Comparison of ENCODE assay signal across 9 mouse cellular contexts in the genomic region with DNA sequence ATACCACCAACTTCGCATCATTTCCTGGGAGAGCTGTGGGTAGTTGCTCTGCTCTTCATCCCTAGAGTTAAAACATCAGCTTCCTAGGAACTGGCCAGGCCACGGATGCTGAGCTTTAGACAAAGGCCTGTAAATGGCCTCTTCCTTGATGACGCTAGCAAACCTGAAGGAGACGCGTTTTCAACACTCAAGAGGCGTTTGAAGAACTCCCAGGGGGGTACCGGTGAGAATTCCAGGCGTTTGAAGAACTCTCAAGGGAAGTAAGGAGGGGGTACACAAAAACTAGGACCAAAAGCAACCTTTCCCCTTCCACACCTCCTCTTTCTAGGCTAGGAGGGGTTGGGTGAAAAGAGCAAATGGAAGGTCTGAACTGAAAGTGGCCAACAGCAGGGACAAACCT. TPM values are rescaled to one million over a fixed set of nuclear protein-coding genes. Genes with fewer than 3 reads are reported as not detected.
DNase-seq lines count a peak whose midpoint lies in the region; ATAC-seq lines count a peak whose summit lies in the region.
"Had no signal": no experiment of that assay in that cellular context is flagged by ENCODE, and none has a peak within 500 bp of the region (broad histone marks: within the 10 kb centered on the region; RNA-seq: fewer than 3 reads in every experiment).

No protein-coding gene starts in this region.

- peak overlapping the region; percentile 72; the same call in 1 of the 2 replicates for H3K9ac ChIP-seq in heart, embryonic 16.5 days (ENCODE audit: low read length)
- H3K9ac ChIP-seq in midbrain, embryonic 11.5 days (ENCODE audit: low read length): peak overlapping the region; percentile 62

- no peak for DNase-seq in heart, postnatal 10 days
- DNase-seq in R1 (ENCODE audit: low read depth, low spot score): peak; percentile 55
- no peak for DNase-seq in hindbrain, embryonic 10.5 days (ENCODE audit: low spot score)
- peak; percentile 91 for DNase-seq in midbrain, embryonic 11.5 days (ENCODE audit: low spot score, missing footprints)
- DNase-seq in adrenal gland, adult 2 months: no peak
- no peak for DNase-seq in cerebellum, adult 8-10 months
- DNase-seq: cerebellum, adult 9-11 months had no signal

- peak overlapping the region; percentile 61 for H3K4me3 ChIP-seq in heart, embryonic 16.5 days (ENCODE audit: low read length)
- peak overlapping the region; percentile 64 for H3K4me3 ChIP-seq in hindbrain, embryonic 10.5 days
- peak overlapping the region; percentile 49 for H3K4me3 ChIP-seq in midbrain, embryonic 11.5 days (ENCODE audit: low read depth, low read length)

- H3K4me1 ChIP-seq in heart, embryonic 16.5 days (ENCODE audit: control insufficient read depth, insufficient read depth, low read length): peaks cover 9% of the 10 kb centered on the region
- peaks cover 62% of the 10 kb centered on the region for H3K4me1 ChIP-seq in hindbrain, embryonic 10.5 days (replicated peaks)
- H3K4me1 ChIP-seq in midbrain, embryonic 11.5 days (ENCODE audit: control insufficient read depth, insufficient read depth, low read length): peaks cover 3% of the 10 kb centered on the region; the same call in 1 of the 2 replicates

- intact Hi-C loops in heart, postnatal 10 days (cut with DNase I): no loop called here

- no peaks in the 10 kb centered on the region; the same call in 1 of the 2 replicates for H3K27me3 ChIP-seq in heart, embryonic 16.5 days (ENCODE audit: control insufficient read depth, insufficient read depth, low read length)
- H3K27me3 ChIP-seq in hindbrain, embryonic 10.5 days (ENCODE audit: insufficient read depth, poor library complexity, severe bottlenecking): peaks cover 88% of the 10 kb centered on the region
- no peaks in the 10 kb centered on the region; the same call in 1 of the 2 replicates for H3K27me3 ChIP-seq in midbrain, embryonic 11.5 days (ENCODE audit: control insufficient read depth, insufficient read depth, low read length)

- H3K36me3 ChIP-seq in heart, embryonic 16.5 days (ENCODE audit: control insufficient read depth, insufficient read depth): no peaks in the 10 kb centered on the region
- no peaks in the 10 kb centered on the region for H3K36me3 ChIP-seq in hindbrain, embryonic 10.5 days
- no peaks in the 10 kb centered on the region for H3K36me3 ChIP-seq in midbrain, embryonic 11.5 days (ENCODE audit: control insufficient read depth, insufficient read depth, low read length)

- no peaks in the 10 kb centered on the region for H3K9me3 ChIP-seq in heart, embryonic 16.5 days (replicated peaks; ENCODE audit: control insufficient read depth, low read length)
- no peaks in the 10 kb centered on the region for H3K9me3 ChIP-seq in hindbrain, embryonic 10.5 days
- no peaks in the 10 kb centered on the region for H3K9me3 ChIP-seq in midbrain, embryonic 11.5 days (ENCODE audit: control insufficient read depth, low read length)

- 6% methylated on average over 8 of the region's 8 CpGs for WGBS in heart, embryonic 16.5 days
- WGBS in hindbrain, embryonic 10.5 days: 3% methylated on average over 8 of the region's 8 CpGs
- WGBS in midbrain, embryonic 11.5 days: 5% methylated on average over 8 of the region's 8 CpGs

- H3K4me2 ChIP-seq in heart, embryonic 16.5 days (ENCODE audit: low read depth, low read length): peak overlapping the region; percentile 80
- H3K4me2 ChIP-seq in midbrain, embryonic 11.5 days: peak overlapping the region; percentile 77

- ATAC-seq in heart, embryonic 16.5 days (replicated peaks; ENCODE audit: extremely low read depth, insufficient read depth, low FRiP score): no peak
- ATAC-seq in midbrain, embryonic 11.5 days (ENCODE audit: low FRiP score): no peak; the same call in 1 of the 2 replicates
- no peak for ATAC-seq in erythroid progenitor cell, adult 5-6 weeks (replicated peaks; ENCODE audit: low FRiP score, poor library complexity, severe bottlenecking)

- H3K27ac ChIP-seq in heart, embryonic 16.5 days (ENCODE audit: low read length): no peak overlapping the region
- peak overlapping the region; percentile 85 for H3K27ac ChIP-seq in hindbrain, embryonic 10.5 days
- H3K27ac ChIP-seq in midbrain, embryonic 11.5 days (ENCODE audit: low read depth, low read length): no peak overlapping the region

RNA-seq across cellular contexts. Expression of a gene that starts 1.5 kb away (rescaled TPM):
- polyA plus RNA-seq in heart, embryonic 16.5 days (2015; fragmentation: Nextera tagmentation; extraction: Ambion mirVana): 40.9 and 41.2 TPM in 2 replicates
- total RNA-seq in heart, postnatal 10 days (2021): 10 to 100 TPM; 13.1 to 14.6 TPM
- 29.2 and 30.2 TPM in 2 replicates for polyA plus RNA-seq in hindbrain, embryonic 10.5 days (2016; fragmentation: Nextera tagmentation; extraction: Ambion mirVana)
- 26.0 and 27.5 TPM in 2 replicates for polyA plus RNA-seq in midbrain, embryonic 11.5 days (2014; fragmentation: Nextera tagmentation; extraction: Ambion mirVana)
- 1 to 10 TPM; 5.7 to 7.8 TPM for total RNA-seq in adrenal gland, adult 2 months (2021)
- polyA plus RNA-seq in adrenal gland, adult 2 months (2012; rRNA removed): 3.3 and 3.7 TPM in 2 replicates
- 2.9 TPM in 1 of 2 replicates, not detected in the other for total RNA-seq in erythroid progenitor cell, adult 5-6 weeks (2015; ENCODE audit: low replicate concordance)
- 1.2 and 2.0 TPM in 2 replicates for total RNA-seq in erythroid progenitor cell, adult 5-6 weeks (2017; ENCODE audit: low replicate concordance)

Comparison
In these comparisons a context has a peak if more than half of its experiments do, and no peak if none do; other contexts are left out.
1. DNase-seq: peak in R1 (single experiment) and midbrain, embryonic 11.5 days (single experiment); none in heart, postnatal 10 days (0 of 2), hindbrain, embryonic 10.5 days (single experiment), adrenal gland, adult 2 months (single experiment) and cerebellum, adult 8-10 months (single experiment).
2. Peak in every context shown above with its lines, with median percentiles within 50 percentile points of each other: H3K4me3 ChIP-seq.